Mouse (Mus musculus) heart, adult 18-20 months (tissue): ENCODE results near the gene Creld2. TPM values are rescaled to one million over a fixed set of nuclear protein-coding genes. Genes with fewer than 3 reads are reported as not detected.

ENCODE experiments used
- DNase-seq, 2 experiments: peaks; one replicate each; pipeline ENCODE4 v3.0.0; 2021 to 2022; ENCODE audit warnings: mixed read lengths in 1 of 2
- total RNA-seq, 2 experiments: library from RNA; stranded (reverse); gene quantifications; 2 replicates each; pipeline ENCODE4 v1.2.3; 2021

The Creld2 gene
- total RNA-seq, 2 experiments from 2014 or later: 19.6 to 28.7 TPM

GRCm38 (mm10) chr15:88828800-88829705, 9.6 kb downstream of the Creld2 start:
- peak; percentile 91 to 97 for DNase-seq

- no peak for DNase-seq
Observed at GRCm38 (mm10) chr15:88829791-88830440, 10.5 kb downstream of the Creld2 start.

GRCm38 (mm10) chr15:88830696-88831095, 11.2 kb downstream of the Creld2 start:
- no peak for DNase-seq

GRCm38 (mm10) chr15:88831482-88831881, 12.0 kb downstream of the Creld2 start:
- peak; percentile 87 to 88 for DNase-seq

DNA sequence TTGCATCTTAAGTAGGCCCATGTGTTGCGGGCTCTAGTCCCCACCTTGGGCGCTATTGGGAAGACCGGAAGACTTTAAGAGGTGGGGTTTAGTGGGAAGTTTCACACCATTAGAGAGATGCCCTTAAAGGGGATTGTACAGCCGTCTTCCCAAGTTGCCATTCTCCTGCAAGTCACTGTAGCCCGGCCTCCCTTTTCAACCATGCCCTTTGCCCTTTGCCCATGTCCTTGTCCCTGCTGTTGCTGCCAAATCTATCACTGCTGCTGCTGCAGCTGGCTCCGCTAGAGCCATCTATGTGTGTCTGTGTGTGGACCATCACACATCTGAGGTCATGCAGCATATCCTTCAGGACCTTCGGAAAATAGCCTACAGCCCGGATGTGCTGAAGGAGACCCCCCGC, 13.1 kb downstream of the Creld2 start:
- no peak for DNase-seq

GRCm38 (mm10) chr15:88836031-88836430, 16.6 kb downstream of the Creld2 start:
- no peak for DNase-seq

DNA sequence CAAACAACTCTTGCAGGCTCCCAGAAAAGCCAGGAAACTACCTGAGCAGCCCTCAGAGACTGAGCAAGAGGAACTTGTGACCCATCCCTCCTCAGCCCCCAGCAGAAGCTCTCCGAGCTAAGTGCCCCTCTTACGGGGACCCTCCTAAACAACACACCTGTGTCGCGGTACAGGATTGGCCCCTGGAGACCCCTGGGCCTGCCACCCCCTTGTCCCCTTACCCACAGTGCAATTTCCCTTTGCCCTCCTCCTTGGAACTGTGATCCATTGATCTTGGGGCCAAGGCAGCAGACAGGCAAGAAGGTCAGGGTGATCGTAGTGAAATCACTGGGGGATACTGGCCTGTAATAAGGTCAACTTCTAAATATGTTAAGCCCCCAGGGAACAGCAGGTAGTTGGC, 17.1 kb downstream of the Creld2 start:
- DNase-seq: no peak

GRCm38 (mm10) chr15:88837199-88837932, 17.9 kb downstream of the Creld2 start:
- peak; percentile 86 to 92 for DNase-seq

GRCm38 (mm10) chr15:88837977-88838376, 18.5 kb downstream of the Creld2 start:
- DNase-seq: peak; percentile 71 to 78

DNA sequence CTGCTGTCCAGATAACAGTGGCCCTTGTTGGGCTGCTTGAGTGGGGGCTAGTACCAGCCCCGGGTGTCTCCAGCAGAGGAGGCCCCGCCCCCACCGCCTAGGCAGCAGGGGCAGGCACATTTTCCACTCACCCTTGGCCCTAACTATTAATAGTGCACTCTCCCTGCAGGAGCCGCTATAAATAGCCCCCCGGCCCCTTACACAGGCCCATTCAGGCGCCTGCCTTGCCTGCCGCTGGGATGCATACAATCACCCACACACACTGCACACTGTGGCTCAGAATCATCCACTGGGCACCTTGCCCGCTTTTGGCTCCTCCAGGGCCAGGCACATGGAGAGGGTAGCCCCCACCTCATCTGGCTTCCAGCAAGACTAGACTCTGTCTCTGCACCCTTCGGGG, 19.8 kb downstream of the Creld2 start:
- peak; percentile 84 to 92 for DNase-seq

GRCm38 (mm10) chr15:88840126-88840525, 20.7 kb downstream of the Creld2 start:
- peak; percentile 74 to 92 for DNase-seq

- no peak for DNase-seq
Observed at GRCm38 (mm10) chr15:88841160-88841559, 21.7 kb downstream of the Creld2 start.

- DNase-seq: no peak
Observed at GRCm38 (mm10) chr15:88841580-88842299, 22.3 kb downstream of the Creld2 start.

- DNase-seq: no peak
Observed at GRCm38 (mm10) chr15:88842300-88842673, 22.8 kb downstream of the Creld2 start.

- DNase-seq: no peak
Observed at GRCm38 (mm10) chr15:88843486-88844097, 24.1 kb downstream of the Creld2 start.

GRCm38 (mm10) chr15:88844966-88845365, 25.5 kb downstream of the Creld2 start:
- no peak for DNase-seq

DNA sequence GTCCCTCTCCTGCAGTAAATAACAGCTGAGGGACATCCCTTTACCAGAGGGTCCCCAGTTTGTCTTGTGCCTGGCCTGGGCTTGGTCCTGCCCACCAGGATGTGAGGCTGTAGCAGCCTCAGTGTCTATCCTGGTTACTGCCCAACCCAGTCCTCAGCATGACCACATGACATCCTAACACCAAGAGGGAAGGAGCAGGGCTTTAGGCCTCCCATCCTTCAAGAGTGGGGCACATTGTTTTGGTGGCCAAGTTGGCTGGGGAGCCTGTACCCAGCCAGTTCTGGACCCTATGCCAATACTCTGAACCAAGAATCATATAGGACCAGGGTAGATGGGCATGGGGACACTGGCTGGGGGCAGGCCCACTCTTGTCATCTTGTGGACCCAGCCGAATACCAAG, 29.2 kb downstream of the Creld2 start:
- no peak for DNase-seq

GRCm38 (mm10) chr15:88849621-88850020, 30.2 kb downstream of the Creld2 start:
- no peak for DNase-seq

GRCm38 (mm10) chr15:88850146-88850826, 30.8 kb downstream of the Creld2 start:
- peak; percentile 97 to 98 for DNase-seq

- DNase-seq: no peak
Observed at GRCm38 (mm10) chr15:88851076-88851475, 31.6 kb downstream of the Creld2 start.
